Mouse (Mus musculus) right cerebral cortex, adult 18-20 months (tissue): ENCODE measurements around the gene Nek7.

Experiments
- DNase-seq: peaks from one replicate; pipeline ENCODE4 v3.0.0; 2022; ENCODE audit warnings: mixed read lengths

Nek7 gene

DNA sequence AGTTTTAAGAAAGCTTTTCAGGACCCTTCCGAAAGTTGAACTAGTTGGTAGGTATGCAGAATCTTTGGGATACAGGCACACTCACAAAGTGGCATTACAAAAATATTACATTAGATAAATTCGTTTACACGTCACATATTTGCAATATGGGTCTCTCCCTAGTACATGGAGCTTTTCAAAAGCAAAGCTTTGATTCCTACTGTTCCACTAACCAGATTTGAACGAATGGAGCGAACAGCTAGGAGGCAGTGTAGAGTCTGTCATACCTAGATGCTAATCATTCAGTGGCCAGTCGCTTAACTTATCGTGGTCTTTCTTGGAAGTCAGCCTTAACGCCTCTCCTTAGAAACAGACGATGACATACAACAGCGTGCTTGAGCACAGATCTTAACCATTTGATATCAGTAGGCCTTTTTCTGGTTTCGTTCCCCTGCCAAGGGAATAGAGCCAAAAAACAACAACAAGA lies at the start of gene Nek7:
Gene Nek7 (minus strand): TSS at position 146 of the 466 bp plus-strand sequence.
- DNase-seq: peak; percentile 16

DNA sequence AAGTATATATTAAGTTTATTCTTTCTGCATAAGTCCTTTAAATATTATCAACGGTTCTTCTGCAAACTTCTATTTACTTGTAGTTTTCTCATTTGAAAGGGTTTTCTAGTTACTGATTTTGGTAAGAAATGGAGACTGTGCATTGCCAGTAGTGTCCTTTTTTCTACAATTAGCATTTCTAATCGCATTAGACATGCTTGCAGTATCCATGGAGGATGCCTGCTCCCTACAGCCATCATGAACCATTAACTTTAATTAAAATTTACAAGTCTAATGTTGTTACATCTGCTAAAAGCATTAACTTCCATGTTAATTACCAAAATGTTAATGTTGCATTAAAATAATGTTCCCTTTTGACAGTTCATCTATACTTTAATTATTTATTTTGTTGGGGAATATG lies 42.4 kb upstream of the Nek7 start:
- DNase-seq: no peak

DNA sequence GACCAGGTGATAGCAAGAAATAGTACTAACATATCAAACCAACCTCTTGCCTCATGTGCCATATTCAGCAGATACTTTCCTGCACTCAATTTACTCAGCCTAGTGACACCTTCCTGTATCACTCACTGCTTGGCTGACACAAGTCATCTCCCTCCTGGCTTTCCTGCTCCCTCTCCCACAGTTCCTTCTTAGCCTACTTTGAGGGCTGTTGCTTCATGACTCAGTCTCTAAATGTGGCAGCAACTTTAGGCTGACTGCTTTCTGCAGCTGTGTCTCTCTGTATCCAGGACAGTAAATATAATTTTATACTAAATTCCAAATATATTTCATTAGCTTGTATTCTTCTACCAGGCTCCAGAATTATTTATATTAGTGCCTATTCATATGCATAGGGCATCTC lies 34.3 kb upstream of the Nek7 start:
- peak; percentile 27 for DNase-seq

DNA sequence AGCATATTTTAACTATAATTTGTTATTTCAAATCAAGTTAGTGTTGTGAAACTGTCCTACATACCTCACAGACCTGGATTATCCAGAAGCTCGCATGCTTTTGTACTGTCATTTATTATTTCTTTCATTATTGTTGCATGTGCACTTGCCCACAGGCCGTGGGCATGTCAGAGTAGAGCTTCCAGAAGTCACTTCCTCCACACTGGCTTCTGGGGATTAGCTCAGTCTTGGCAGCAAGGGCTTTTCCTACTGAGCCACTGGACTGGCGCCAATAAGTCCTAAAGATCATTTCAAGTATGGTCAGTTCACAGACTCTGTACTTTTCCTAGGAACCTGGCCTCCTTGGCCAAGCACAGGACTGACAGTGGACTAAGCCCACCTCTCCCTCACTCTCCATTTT lies 25.1 kb upstream of the Nek7 start:
- no peak for DNase-seq

DNA sequence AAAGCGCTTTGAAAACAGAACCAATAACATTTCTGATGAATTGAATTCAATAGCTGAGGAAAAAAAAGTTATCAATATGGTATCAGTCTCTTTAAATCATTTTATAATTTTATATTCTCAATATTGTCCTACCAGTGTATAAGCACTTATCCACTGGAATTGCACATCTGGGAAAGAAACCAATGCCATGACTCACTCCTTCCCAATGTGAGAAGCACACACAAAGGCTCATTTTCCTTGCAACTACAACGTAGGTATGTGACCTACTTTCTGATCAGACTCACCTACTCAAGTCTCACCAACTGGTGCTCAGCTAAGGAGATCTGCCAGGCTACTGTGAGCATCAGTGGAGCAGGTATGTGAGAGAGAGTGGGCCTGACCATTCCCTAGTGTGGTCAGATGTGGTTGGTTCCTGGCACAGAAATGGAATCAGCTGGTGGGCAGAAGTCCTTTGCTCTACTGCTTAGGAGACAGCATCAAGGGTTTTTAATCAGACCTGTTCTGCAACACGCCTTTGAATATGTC lies 23.4 kb upstream of the Nek7 start:
- DNase-seq: no peak

DNA sequence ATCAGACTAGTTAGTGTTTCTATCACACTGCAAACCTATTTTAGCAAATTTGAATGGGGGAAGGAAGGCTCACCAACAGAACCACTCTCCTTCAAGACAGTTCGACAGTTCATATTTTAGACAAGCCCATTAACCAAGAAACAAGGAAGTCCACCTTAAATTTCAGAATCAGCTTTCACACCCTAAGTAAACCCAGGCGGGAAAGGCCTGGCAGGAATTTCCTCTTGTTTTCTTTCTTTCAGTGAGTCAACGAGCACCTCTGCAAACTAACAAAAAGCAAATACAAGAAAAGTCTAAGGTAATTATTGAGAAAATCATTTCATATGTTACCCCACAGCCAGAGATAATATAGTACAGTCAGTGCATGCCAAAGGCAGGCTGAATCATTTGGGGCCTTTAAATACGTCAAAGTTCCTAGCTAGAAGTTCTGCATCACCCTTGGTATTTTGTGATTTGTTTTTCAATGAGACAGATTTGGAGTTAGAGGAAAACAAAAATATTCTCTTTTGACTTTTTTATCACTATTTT lies 21.1 kb upstream of the Nek7 start:
- DNase-seq: no peak

DNA sequence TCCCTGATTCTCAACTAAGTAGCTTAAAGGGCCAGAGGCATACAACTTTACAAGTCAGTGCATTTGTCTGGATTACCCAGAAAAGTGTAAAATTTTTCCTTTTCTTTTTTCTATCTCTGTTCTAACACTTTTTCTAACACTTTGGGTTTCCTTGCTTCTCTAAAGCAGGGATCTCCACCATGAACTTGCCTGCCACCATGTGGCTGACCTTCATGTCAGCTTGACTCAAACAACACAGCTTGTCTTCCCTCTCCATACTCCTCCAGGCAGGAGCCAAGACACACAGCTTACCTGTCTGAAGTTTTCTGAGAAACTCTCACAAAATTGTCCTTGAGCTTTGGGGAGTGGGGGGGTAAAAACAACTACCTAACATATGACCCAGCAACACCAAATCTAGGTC lies 17.9 kb upstream of the Nek7 start:
- DNase-seq: no peak

DNA sequence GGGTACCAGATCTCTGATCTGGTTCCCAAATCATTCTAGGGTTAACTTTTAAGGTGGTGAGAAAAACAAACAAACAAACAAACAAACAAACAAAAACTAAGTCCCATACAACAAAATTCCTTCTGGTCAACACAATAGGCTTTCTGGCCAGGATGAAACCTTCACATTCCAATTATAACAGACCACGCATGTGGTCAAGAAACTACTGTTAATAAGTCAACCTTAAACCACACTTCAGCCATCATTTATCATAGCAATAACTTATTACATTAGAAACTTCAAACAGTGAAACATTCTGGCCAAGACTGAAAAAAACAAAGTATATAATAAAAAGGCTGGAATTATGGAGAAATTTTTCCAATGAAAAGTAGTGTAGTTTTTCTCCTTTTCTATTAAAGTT lies 14.6 kb upstream of the Nek7 start:
- DNase-seq: no peak

DNA sequence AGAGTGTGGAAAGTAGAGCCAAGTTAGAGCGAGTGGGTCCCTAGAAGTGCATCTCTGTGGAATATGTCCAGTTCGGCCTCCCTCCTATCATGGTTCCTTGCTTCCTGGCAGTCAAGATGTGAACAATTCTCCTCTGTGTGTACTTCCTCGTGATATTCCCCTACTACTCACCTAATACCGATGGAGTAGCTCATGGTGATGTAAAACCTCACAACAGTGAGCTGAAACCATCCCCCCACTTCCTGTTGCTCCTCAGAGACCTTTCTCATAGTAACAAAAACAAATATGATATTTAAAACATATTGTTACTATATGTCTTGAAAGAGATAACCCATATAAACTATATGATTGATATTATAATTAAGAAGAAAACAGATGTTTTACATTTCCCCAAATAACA lies 9.0 kb upstream of the Nek7 start:
- DNase-seq: no peak

DNA sequence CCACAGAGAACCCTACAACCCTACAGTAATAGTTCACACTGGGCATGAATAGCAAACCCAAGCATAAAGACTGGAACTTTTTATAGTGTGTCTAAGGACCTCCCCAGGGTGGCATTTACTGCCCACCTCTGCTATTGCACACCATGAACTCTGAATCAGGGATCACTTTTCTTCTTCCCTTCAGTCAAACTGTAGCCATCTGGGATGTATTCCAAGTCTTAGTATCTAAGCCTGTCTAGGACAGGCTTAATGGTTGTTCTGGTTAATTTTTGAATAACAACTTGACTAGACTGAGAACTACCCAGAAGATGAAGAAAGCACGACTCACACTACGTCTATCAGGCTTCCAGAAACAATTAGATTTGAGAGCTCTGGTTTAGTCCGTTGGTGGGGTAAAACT lies 8.5 kb upstream of the Nek7 start:
- DNase-seq: no peak

DNA sequence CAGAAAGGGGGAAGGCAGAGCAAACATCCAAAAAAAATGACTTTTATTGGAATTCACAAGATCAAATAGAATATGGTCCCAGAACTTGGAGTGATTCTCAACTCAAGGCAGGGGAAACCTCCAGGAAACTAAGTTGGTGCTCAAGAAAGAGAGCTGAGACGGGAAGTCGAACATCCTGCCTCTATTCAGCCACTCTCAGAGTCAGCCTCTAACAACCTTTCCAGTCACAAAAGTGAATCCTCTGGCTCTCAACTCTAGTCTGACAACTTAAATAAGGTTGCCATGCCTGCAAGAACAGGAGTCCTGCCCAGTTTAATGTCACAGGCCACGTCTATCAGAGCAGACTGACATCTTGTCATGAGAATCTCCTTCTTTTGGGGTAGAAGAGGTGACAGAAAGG lies 7.9 kb upstream of the Nek7 start:
- no peak for DNase-seq

DNA sequence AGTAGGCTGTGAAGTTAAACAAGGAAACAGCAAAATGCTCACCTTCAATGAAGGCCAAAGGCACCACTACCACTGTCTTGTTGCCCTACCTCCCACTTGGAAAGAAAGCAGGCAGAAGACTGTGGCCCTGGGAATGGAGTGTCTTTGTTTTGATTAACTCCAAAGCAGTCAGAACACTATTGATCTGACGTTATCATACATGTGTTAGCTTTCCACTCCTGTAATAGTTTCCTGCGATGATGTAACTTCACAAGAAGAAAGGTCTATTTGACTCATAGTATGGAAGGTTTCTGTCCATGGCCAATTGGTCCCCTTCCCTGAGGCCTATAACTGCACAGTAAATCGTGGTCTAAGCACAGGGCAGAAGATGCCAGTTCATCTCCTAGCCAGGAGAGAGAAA lies 6.3 kb upstream of the Nek7 start:
- no peak for DNase-seq

DNA sequence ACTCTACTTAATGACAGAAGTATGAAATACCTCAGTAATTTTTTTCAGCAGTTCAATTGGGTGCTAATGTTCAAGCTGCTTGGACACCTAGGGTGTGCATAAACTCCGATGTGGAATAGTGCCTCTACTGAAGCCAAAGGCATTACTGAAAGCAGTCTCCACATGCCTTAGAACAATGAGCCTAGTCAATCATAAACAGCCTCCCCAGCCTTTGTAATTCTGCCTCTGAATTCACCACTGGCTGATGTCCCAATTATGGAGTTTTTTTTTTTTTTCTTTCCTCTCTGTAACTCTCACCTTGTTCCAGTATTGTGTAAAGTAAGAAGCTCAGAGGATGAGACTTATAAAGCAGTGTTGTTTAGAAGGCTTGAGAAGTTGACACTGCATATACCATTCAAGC lies 3.9 kb upstream of the Nek7 start:
- no peak for DNase-seq

DNA sequence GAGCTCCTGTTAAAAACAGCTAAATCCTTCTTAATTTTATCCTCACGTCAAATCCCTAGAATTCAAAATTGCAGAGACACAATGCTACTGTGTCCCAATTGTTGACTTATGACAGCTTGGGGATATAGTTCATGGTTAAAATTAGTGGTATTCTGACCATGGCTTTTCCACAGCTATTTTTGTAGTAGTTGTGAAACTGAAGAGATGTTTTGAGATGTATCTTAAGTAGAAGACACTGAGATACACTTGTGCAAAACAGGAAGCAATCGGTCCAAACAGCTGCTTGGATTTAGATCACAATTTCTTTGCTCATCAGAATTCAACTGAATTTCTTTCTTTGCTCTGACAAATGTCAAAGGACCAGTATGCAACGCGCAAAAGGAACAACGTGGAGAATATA lies 2.9 kb upstream of the Nek7 start:
- DNase-seq: no peak

DNA sequence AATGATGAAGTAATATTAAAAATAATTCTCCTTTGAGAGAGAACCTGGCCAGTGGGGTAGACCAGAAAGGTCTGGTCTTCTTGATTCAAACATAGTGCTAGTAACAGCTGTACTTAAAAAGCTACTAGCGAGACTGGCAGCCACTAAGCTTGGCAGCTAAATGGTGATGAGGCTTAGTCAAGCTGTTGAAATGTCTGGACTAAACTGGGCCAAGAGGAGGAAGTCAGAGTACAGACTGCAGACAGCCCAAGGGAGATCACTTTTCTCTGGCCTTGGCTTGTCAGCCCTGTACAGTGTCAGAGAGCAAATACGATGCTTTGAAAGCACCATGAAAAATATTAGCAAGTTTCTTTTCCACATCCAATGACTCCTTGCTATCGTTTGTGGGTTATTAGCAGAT lies 2.5 kb upstream of the Nek7 start:
- no peak for DNase-seq

DNA sequence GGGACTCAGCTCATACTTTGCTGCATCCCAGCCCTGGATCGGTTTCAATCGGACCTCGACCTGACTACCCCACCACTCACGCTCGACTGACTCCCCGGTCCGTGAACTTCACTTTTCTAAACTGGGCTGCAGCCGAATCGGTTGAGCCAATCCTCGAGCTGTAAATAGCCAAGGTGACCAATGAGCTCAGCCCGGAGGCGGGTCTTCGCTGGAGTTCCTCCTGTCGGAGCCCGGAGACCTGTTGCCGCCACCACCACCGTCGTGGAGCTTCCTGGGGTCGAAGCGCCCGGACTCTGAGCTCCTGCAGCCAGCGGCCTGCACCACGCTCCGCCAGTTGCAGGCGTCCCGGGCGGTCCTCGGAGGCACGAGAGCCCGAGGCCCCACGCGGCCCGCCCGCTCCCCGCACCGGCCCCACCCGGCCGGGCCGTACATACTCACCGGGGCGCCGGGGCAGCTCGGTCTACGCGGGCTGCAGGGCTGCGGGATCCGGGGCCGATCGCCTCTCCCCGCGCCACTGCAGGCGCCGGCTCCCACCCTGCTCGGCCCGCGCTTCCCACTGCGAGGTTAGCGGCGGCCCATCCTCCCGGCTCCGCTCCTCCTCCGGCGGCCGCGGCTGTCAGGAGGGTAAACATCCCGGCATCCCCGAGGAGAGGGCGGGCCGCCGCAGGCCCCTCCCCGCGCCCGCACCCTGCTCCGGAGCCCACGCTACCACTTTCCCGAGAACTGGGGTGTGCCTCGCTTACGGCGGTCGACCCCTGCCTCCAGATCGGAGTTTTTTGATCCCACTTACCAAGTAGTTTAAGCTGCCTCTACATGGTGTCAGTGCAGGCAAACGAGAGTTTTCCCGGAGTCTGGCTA lies 598 bp downstream of the Nek7 start:
- peak; percentile 96 for DNase-seq

DNA sequence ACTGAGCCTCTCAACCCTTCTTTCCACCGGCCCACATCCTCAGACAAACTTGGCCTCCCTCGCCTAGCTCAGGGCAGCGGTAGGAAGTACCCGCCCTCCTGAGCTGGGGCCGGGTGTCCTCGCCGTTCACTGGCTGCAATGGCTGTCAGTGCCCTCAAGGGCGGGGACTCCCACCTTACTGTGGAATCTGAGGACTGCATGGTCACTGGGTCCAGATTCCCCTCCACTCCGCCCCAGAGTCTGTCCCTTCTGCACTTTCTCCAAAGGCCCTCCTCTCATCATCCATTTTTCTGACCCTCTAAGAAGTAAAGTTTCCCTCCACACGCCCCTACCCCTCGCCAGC lies 2.0 kb downstream of the Nek7 start:
- DNase-seq: peak; percentile 86

DNA sequence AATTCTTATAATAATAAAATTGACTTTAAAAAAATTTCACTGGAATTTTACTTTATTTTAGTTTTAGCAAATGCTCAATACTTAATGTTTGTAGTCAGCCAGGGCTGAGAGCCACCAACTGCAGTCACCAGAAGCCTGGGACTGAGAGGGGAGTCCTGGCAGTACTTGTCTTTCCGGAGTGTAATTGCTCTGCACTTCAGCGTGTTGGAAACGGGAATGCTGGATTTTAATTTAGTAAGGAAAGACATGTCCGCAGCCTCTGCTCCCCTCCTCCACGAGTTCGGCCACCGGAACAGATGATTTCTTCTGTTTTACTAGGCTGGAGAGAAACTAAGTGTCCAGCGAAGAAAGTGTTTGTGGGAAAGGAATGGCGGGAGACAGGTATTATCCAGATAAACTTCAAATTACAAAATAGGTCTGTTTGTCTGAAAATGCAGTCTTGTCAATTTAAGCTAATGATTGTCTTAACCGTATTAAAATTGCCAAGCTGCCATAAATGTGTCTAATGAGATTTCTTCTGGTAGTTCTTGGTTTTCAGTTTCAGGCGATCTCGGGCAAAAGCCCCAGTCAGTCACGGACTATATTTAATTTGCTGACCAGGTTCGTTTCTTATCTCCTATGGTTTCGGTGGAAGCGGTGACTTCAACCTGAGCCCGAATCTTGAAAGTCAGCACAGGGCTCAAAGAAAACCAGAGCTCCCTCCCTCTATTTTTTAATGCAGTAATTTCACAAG lies 2.5 kb downstream of the Nek7 start:
- DNase-seq: no peak

DNA sequence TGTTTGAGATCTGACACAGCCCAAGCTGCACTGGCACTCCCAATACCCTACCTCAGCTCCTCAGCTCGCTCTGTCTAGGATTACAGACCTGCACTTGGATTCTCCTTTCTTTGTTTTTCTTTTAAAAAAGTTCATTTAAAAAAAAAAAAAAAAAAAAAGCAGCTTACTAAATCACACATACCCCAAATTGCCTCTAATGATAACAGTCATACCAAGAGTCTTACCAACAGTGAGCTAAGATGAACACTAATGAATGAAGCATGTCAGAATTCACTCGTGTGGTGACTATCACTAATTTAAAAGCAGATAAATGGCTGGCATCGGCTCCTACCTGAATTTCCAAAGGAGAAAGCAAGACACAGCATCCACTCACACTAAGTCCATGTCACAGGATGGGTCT lies 4.6 kb downstream of the Nek7 start:
- DNase-seq: no peak

DNA sequence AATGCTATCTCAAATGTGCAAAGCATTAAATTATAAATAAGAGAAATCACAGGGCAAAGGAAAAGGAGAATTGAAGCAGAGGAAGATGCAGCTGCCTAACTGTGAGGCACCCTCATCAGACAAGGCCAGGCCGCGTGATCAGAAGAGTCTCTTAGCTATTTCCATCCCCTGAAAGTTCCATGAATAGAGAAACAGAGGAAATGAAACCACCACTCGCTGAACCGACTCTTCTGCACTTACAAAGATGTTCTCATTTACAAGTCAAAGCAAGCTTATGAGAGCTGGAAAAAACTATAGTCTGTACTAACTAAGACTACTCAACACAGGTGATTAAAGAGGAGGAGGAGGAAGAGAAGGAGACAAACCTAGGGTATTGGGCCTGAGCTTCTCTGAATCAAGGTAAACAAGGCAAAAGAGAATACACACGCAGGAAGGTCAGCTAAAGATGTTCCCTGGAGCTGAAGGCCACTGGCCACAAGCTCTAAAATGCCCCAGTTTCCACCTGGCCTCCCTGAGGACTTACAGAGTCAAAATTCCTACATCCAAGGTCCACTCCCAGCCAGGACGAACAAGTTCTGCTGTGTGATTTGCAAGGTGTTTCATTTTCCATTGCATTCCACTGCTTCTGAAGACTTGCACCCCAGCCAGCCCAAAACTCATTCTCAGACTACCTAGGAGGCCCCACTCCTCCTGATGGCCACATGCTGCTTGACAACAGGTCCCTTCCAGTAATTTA lies 5.2 kb downstream of the Nek7 start:
- peak; percentile 12 for DNase-seq

DNA sequence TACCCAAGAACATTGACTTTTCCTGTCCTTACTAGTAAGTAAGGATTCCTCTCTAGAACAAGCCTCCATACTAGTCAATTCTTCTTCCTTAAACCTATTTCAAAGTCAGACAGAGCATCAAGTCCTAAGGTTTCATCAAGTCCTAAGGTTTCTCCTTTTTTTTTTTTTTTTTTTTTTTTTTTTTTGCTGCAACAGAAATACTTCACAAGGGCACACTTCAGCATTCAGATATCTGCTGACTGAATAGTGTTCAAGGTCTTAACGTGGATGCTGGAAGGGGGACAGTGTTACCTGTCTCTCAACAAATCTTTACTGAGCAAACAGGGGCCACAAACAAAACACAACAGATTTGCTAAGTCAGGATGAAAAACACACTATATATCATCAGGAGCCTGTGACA lies 7.8 kb downstream of the Nek7 start:
- DNase-seq: no peak

DNA sequence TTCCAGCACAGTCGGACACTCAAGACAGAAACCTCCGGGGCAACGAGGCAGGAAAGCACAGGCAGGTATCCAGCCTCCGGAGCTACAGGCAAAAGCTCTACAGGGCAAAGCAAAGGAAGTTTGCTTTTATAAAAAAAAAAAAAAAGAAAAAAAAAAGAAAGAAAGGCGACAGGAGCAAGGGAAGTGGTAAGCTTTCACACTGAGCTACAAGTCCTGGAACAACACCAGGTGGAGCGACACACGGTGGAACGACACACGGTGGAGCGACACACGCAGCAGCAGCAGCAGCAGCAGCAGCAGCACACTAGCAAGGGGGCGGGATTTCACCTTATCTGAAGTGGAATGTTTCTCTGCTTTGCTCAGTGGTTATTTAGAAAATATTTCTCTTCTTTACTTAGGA lies 10.8 kb downstream of the Nek7 start:
- no peak for DNase-seq

DNA sequence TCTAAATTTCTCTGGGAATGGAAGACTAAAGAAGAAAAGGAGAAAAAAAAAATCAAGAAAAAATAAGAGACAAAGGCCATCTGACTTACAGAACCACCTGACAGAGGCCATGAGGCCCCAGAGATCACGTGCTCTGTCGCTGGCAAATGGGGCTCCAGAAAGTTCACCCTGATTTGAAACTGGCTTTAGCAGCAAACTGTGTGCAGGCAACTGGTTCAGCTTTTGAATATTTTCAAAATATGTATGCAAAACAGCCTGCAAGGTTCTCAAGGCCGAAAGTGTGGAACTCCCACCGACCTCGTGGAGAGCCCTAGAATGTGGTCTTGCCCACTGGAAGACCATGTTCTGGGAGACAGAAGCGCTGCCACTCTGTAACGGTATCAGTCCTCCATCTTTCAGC lies 11.6 kb downstream of the Nek7 start:
- no peak for DNase-seq
